Mouse (Mus musculus): ENCODE data around the gene Klrd1.
"Not testable (repeated sequence)": the region's sequence is repeated elsewhere in the genome, so short reads cannot be mapped to it uniquely, and the experiment has no call there.

Klrd1 gene

GRCm38 (mm10) chr6:129591508-129591907, at the start of gene Klrd1:
TSS of gene Klrd1 (plus strand) at chr6:129591782.
- DNase-seq (ENCODE audit: low spot score), result no peak

GRCm38 (mm10) chr6:129541931-129542330, 49.7 kb upstream of the Klrd1 start:
- no peak for DNase-seq (ENCODE audit: low spot score)

GRCm38 (mm10) chr6:129542540-129542939, 49.0 kb upstream of the Klrd1 start:
- no peak for DNase-seq (ENCODE audit: low spot score)

GRCm38 (mm10) chr6:129543709-129544606, 47.6 kb upstream of the Klrd1 start:
- peak; percentile 72 for DNase-seq (ENCODE audit: low spot score)

GRCm38 (mm10) chr6:129547277-129547676, 44.3 kb upstream of the Klrd1 start:
- no peak for DNase-seq (ENCODE audit: low spot score)

- DNase-seq (ENCODE audit: low spot score), result no peak
Measured at GRCm38 (mm10) chr6:129548009-129548408, 43.6 kb upstream of the Klrd1 start.

GRCm38 (mm10) chr6:129557298-129558023, 34.1 kb upstream of the Klrd1 start:
- DNase-seq (ENCODE audit: low spot score), result no peak

GRCm38 (mm10) chr6:129558946-129559640, 32.5 kb upstream of the Klrd1 start:
- DNase-seq (ENCODE audit: low spot score), result no peak

- no peak for DNase-seq (ENCODE audit: low spot score)
Measured at GRCm38 (mm10) chr6:129559641-129560027, 31.9 kb upstream of the Klrd1 start.

GRCm38 (mm10) chr6:129565257-129565656, 26.3 kb upstream of the Klrd1 start:
- DNase-seq (ENCODE audit: low spot score), result no peak

GRCm38 (mm10) chr6:129575315-129575714, 16.3 kb upstream of the Klrd1 start:
- DNase-seq (ENCODE audit: low spot score), result no peak

GRCm38 (mm10) chr6:129577605-129578004, 14.0 kb upstream of the Klrd1 start, which contains the start of gene Klre1:
TSS of gene Klre1 (plus strand) at chr6:129577905.
- DNase-seq (ENCODE audit: low spot score), result no peak

- no peak for DNase-seq (ENCODE audit: low spot score)
Measured at GRCm38 (mm10) chr6:129581274-129581673, 10.3 kb upstream of the Klrd1 start.

- no peak for DNase-seq (ENCODE audit: low spot score)
Measured at GRCm38 (mm10) chr6:129581896-129582295, 9.7 kb upstream of the Klrd1 start.

GRCm38 (mm10) chr6:129583014-129583413, 8.6 kb upstream of the Klrd1 start:
- no peak for DNase-seq (ENCODE audit: low spot score)

GRCm38 (mm10) chr6:129608372-129608771, 16.8 kb downstream of the Klrd1 start:
- no peak for DNase-seq (ENCODE audit: low spot score)

GRCm38 (mm10) chr6:129623735-129624134, 32.2 kb downstream of the Klrd1 start, which contains the start of gene Klrk1:
TSS of gene Klrk1 (minus strand) at chr6:129623864.
- DNase-seq (ENCODE audit: low spot score), result no peak

- not testable (repeated sequence) for DNase-seq (ENCODE audit: low spot score)
Measured at GRCm38 (mm10) chr6:129631046-129631445, 39.5 kb downstream of the Klrd1 start.

GRCm38 (mm10) chr6:129643237-129643636, 51.7 kb downstream of the Klrd1 start, which contains the start of gene Klrc3:
TSS of gene Klrc3 (minus strand) at chr6:129643337.
- DNase-seq (ENCODE audit: low spot score), result not testable (repeated sequence)

- not testable (repeated sequence) for DNase-seq (ENCODE audit: low spot score)
Measured at GRCm38 (mm10) chr6:129644054-129644453, 52.5 kb downstream of the Klrd1 start.

Data from layer of hippocampus, adult 9-10 months (tissue).